Mouse (Mus musculus): ENCODE results near the gene Il11ra1.
"Not testable (repeated sequence)": the region's sequence is repeated elsewhere in the genome, so short reads cannot be mapped to it uniquely, and the experiment has no call there.

The Il11ra1 gene

GRCm38 (mm10) chr4:41745021-41745420 is 45.2 kb downstream of the Il11ra1 start:
- DNase-seq (ENCODE audit: extremely low read depth, low read depth, low spot score), result no peak

DNA sequence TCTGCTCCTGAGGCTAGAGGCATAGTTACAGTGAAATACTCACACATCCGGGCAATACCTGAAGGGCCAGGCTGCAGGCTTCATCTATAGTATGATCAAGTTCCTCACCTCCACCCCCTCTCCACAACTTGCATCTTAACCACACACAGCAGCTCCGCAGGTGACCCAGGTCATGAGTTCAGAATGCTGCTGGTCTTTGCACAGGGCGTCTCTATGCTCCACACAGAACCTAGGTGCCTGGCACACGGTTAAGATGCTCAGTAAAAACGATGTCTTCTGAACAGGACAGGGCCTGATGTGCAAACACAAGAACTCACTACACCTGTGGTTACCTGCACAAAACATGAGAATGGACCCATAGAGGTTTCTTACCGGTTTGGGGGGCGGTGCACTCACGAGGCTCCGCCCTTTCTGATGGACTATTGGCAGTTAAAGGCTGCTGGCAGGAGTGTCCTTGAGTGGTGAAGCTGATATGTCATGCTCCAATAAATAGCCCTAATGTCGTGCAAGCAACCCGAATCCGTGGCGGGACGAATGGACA is 55.1 kb downstream of the Il11ra1 start, which contains the start of gene Galt:
TSS of gene Galt (plus strand) at position 432 of the 541 bp plus-strand sequence.
- DNase-seq (ENCODE audit: extremely low read depth, low read depth, low spot score), result no peak

DNA sequence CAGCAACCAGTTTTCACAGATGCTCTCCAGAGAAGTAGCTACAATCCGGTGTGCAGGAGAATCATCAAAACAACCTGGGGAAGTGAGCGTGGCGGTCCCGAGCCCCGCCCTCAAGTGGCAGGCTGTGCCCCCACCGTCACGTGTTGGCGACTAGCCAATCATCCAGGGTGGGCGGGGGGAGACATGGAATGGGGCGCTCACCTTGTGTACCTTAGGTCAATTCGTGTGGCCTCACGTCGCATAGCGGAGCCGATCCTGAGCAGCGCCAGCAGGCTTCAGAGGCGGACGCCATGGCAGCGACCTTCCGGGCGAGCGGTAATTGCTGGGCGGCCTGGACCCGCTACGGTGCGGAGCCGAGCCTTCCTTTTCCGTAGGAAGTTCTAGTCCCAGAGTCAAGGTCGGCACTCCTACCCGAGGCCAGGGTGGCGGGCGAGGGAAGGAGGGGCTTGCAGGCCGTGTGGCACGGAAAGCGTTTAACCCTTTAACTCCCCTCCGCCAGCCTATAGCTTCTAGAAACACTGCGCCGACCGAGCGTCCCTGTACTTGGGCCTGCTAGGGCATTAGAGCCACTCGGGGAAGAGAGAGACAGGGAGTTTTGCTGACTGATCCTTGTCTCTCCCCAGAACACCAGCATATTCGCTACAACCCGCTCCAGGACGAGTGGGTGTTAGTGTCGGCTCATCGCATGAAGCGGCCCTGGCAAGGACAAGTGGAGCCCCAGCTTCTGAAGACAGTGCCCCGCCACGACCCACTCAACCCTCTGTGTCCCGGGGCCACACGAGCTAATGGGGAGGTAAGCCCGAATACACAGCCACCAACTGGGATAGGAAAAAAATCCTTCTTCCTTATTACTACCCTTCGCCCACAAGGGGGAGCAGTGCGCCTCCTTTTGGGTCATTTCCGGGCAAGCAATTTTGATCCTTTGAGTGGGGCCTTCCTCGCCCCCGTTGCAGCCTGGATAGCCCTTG is 55.8 kb downstream of the Il11ra1 start, which contains the start of gene Sigmar1:
TSS of gene Sigmar1 (minus strand) at position 820 of the 968 bp plus-strand sequence.
- DNase-seq (ENCODE audit: extremely low read depth, low read depth, low spot score), result no peak

DNA sequence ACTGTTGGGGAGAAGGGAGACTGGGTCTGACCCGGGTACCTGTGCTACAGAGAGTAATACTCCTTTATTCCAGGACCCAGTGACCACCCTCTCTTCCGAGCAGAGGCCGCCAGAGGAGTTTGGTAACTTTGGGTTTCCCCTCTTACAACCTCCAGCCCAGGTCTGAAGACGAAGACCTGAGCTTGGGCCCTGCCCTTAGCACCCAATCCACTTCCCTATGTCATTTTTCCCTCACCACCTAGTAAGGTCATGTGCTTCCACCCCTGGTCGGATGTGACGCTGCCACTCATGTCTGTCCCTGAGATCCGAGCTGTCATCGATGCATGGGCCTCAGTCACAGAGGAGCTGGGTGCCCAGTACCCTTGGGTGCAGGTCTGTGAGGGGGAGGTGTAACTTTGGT is 56.7 kb downstream of the Il11ra1 start:
- no peak for DNase-seq (ENCODE audit: extremely low read depth, low read depth, low spot score)

GRCm38 (mm10) chr4:41757321-41757720 is 57.5 kb downstream of the Il11ra1 start:
- DNase-seq (ENCODE audit: extremely low read depth, low read depth, low spot score), result no peak

DNA sequence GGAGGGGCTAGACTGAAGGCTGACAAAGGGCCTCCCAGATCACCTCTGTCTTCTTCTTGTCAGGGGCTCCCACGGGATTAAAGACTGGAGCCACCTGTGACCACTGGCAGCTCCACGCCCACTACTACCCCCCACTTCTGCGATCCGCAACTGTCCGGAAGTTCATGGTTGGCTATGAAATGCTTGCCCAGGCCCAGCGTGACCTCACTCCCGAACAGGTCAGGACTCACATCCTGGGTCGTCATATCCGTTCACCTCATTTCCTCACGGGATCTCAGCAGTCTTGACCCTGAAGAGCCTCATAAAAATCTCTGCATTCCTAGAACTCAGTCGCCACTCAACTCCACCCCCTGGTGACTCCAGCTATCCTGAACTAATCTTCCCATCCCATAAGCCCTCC is 58.2 kb downstream of the Il11ra1 start:
- DNase-seq (ENCODE audit: extremely low read depth, low read depth, low spot score), result no peak

- DNase-seq (ENCODE audit: extremely low read depth, low read depth, low spot score), result no peak
Observed at GRCm38 (mm10) chr4:41758701-41759100, 58.9 kb downstream of the Il11ra1 start.

DNA sequence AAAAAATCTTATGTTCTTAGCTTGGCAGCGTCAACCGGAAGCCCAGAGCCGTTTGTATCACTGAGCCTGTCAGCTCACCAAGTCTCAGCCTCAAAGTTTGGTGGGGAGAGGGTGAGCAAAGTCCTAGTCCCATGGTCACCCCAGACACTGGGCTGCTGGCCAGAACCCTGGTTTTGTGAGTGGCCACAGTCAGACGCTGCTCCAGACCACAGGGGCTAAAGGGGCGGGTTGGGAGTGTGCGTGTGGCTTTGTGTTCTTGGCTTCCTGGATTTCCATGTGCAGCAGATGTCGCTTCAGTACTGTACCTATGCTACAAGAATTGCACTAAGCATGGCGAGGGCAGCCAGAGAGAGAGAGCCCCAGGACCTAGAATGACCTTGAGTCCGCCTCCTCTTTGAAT is 59.4 kb downstream of the Il11ra1 start:
- no peak for DNase-seq (ENCODE audit: extremely low read depth, low read depth, low spot score)

- no peak for DNase-seq (ENCODE audit: extremely low read depth, low read depth, low spot score)
Observed at GRCm38 (mm10) chr4:41759656-41760287, 60.0 kb downstream of the Il11ra1 start.

- DNase-seq (ENCODE audit: extremely low read depth, low read depth, low spot score), result no peak
Observed at GRCm38 (mm10) chr4:41760288-41760721, 60.5 kb downstream of the Il11ra1 start.

- no peak for DNase-seq (ENCODE audit: extremely low read depth, low read depth, low spot score)
Observed at GRCm38 (mm10) chr4:41760911-41761310, 61.1 kb downstream of the Il11ra1 start.

DNA sequence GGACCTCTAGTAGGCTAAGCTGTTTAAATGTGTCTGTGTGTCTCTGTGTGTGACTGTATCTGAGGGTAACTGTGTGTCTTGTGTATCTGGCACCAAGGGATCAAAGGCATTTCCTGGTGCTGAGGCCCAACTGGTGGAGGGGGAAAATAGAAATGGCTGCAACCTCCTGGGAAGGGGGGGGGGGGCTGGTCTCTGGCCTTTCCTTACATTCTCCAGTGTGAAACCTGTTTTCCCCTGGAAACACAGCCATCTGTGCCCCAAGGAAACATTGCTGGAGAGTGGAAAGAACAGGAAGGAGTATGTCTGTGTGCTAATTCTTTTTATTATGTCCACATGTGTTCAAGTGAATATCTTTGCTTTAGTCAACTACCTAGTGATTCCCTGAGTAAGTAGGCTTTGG is 61.9 kb downstream of the Il11ra1 start:
- DNase-seq (ENCODE audit: extremely low read depth, low read depth, low spot score), result no peak

DNA sequence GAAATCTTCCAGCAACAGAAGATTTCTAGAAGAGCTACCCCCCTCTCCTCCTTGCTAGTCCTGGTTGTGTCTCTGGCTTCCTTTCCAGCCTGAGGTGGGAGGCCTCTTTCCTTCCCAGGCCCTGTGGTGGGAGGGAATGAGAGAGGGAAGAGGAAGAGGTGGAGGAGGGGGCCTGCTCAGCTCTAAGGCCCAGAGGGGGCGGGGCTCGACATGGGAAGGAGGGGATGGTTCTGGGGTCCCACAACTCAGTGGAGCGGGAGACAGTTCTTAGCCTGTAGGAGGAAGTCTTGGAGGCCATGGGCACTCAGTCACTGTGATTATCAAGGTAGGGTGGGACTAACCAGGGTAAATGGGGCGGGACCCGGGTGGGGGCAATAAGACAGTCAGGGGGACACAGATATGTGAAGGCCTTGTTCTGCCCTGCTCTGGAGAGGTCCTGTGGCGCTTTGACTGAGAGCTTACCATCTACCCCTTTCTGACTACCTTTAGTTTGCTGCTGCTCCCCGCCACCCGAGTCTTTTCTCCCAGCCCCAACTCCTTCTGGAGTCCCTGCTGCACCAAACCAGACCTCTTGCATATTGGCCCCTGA is 62.4 kb downstream of the Il11ra1 start:
- no peak for DNase-seq (ENCODE audit: extremely low read depth, low read depth, low spot score)

GRCm38 (mm10) chr4:41762688-41763114 is 62.9 kb downstream of the Il11ra1 start:
- DNase-seq (ENCODE audit: extremely low read depth, low read depth, low spot score), result not testable (repeated sequence)

DNA sequence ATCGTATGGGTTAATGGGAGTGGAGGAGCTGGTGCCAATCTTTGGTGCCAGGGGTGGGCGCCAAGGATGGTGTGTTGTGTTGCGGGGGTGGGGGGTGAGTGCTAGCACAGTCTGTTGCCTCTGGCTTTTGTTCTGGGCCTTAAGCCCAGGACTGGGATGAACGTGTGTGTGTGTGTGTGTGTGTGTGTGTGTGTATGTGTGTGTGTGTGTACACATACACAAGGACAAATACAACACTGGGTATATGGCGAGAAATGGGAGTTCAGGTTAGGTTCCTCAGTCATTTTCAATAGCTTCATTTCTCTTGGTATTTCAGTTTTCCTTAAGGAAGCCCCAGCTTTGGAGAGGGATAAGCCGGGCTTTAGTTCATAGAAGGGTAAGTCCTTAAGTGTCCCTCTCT is 63.4 kb downstream of the Il11ra1 start:
- DNase-seq (ENCODE audit: extremely low read depth, low read depth, low spot score), result not testable (repeated sequence)

- not testable (repeated sequence) for DNase-seq (ENCODE audit: extremely low read depth, low read depth, low spot score)
Observed at GRCm38 (mm10) chr4:41767301-41767700, 67.5 kb downstream of the Il11ra1 start.

DNA sequence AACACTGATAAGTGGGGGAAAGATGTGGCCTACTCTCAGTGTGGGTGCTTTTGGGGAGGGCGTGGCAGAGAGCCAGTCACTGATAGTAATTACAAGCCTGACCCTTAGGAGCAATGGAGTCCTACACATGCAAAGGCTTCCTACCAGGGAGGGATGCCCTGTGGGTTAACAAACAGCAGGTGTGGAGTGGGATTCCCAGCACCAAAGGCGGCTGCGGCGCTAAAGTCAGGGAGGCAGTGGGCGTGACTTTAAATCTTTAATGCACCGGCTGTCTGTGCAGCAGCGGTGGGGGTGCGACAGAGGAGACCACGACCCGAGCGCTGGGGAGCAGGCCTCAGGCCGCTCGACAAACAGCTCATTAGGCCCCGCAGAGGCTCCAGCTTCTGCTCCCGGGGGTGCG is 73.2 kb downstream of the Il11ra1 start:
- not testable (repeated sequence) for DNase-seq (ENCODE audit: extremely low read depth, low read depth, low spot score)

DNA sequence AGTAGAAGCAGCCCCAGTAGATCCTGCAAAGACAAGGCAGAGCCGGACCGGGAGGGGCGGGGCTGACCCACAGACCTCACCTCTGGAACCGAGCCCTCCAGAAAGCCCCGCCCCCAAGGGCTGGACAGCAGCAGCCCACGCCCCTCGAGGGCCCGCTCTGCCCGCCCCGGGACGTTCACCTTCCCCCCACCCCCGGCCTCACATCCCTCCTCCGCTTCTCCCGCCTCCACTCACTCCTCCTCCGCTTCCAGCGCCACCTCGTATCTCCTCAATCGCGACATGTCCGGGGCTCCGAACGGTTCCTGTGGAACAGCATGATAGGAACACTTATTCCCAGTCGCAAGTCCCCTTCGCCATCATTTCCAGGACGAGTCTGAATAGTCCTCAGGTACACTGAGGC is 73.7 kb downstream of the Il11ra1 start:
- not testable (repeated sequence) for DNase-seq (ENCODE audit: extremely low read depth, low read depth, low spot score)

- DNase-seq (ENCODE audit: extremely low read depth, low read depth, low spot score), result not testable (repeated sequence)
Observed at GRCm38 (mm10) chr4:41774002-41774401, 74.2 kb downstream of the Il11ra1 start, which contains the start of gene Ccl27a. Gene Ccl27a (minus strand): TSS chr4:41774247.

DNA sequence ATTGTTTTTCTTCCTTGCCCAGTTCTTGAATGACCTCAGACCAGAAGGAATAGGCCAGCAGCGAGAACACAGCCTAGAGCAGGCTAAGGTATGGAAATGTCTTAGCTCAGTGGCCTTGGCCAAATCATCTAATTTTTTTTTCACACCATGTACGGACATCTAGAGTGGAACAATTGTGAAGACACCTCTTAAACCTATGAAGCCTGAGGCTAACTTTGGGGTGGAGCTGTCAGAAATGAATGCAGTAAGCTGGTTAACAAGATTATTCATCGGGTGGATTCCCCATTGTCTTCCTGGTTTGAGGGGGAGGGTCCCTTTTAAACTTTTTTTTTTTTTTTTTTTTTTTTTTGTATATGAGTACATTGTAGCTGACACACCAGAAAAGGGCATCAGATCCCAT is 74.7 kb downstream of the Il11ra1 start:
- DNase-seq (ENCODE audit: extremely low read depth, low read depth, low spot score), result not testable (repeated sequence)

GRCm38 (mm10) chr4:41775840-41776239 is 76.1 kb downstream of the Il11ra1 start:
- DNase-seq (ENCODE audit: extremely low read depth, low read depth, low spot score), result not testable (repeated sequence)
